Mouse (Mus musculus) limb, embryonic 14.5 days (tissue): ENCODE results near the gene Oas1g. TPM values are rescaled to one million over a fixed set of nuclear protein-coding genes. Genes with fewer than 3 reads are reported as not detected.
"Not testable (repeated sequence)": the region's sequence is repeated elsewhere in the genome, so short reads cannot be mapped to it uniquely, and the experiment has no call there.

ENCODE experiments used
- ATAC-seq: fragments of 200-750 bp; cut with Nextera tagmentation; 2 replicates; pipeline ENCODE4 v1.8.0; 2017; ENCODE audit warnings: low read depth, moderate number of reproducible peaks, moderate TSS enrichment; ENCODE audit not compliant: low FRiP score
- DNase-seq: peaks from one replicate; pipeline ENCODE4 v3.0.0-alpha.2; 2015; ENCODE audit warnings: low spot score
- H3K27ac ChIP-seq: fragments of 300-500 bp; sonication (generic); replicated peaks from 2 replicates; pipeline ENCODE4 v1.5.1; 2014; ENCODE audit warnings: low read depth, mild to moderate bottlenecking, low read length, moderate library complexity, mixed read lengths
- H3K27me3 ChIP-seq: fragments of 300-500 bp; sonication (generic); 2 replicates; pipeline ENCODE4 v1.6.1; 2014; ENCODE audit warnings: low read length, mixed read lengths; ENCODE audit not compliant: control insufficient read depth, insufficient read depth
- H3K36me3 ChIP-seq: fragments of 300-500 bp; sonication (generic); 2 replicates; pipeline ENCODE4 v1.6.1; 2014; ENCODE audit warnings: mild to moderate bottlenecking, low read length, moderate library complexity, mixed read lengths; ENCODE audit not compliant: control insufficient read depth, insufficient read depth
- H3K4me1 ChIP-seq: fragments of 300-500 bp; sonication (generic); 2 replicates; pipeline ENCODE4 v1.6.1; 2014; ENCODE audit warnings: antibody characterized with exemption, low read length, mixed read lengths; ENCODE audit not compliant: control insufficient read depth, insufficient read depth
- H3K4me2 ChIP-seq: fragments of 300-500 bp; sonication (generic); replicated peaks from 2 replicates; pipeline ENCODE4 v1.6.1; 2014; ENCODE audit warnings: low read depth, mild to moderate bottlenecking, low read length, moderate library complexity; ENCODE audit not compliant: severe bottlenecking
- H3K4me3 ChIP-seq: fragments of 300-500 bp; sonication (generic); replicated peaks from 2 replicates; pipeline ENCODE4 v1.5.1; 2014; ENCODE audit warnings: low read length
- H3K9ac ChIP-seq: fragments of 300-500 bp; sonication (generic); 2 replicates; pipeline ENCODE4 v1.6.1; 2014; ENCODE audit warnings: mild to moderate bottlenecking, low read depth, low read length, moderate library complexity; ENCODE audit not compliant: severe bottlenecking
- H3K9me3 ChIP-seq: fragments of 300-500 bp; sonication (generic); 2 replicates; pipeline ENCODE4 v1.6.1; 2016; ENCODE audit warnings: low read length; ENCODE audit not compliant: control insufficient read depth
- POLR2A ChIP-seq: fragments of 200-500 bp; IDR thresholded peaks from 2 replicates; pipeline ENCODE4 v1.8.0; 2012; ENCODE audit warnings: inconsistent platforms, mild to moderate bottlenecking, moderate library complexity, borderline replicate concordance; ENCODE audit not compliant: insufficient read depth, insufficient read length; ENCODE audit errors: extremely low read depth
- WGBS: fragments of 180-500 bp; shearing (Covaris S2); extraction: QIAGEN DNeasy Blood & Tissue Kit; methylation state at CpG from one replicate; pipeline ENCODE4 v1.1.7; 2014; 5-methylcytosine and 5-hydroxymethylcytosine counted together
- polyA plus RNA-seq, 2 experiments: library from polyadenylated mRNA; depleted of rRNA in 1 of 2; stranded (reverse) in 1 of 2; unstranded in 1 of 2; fragments of >200 nt; fragmentation: Nextera tagmentation in 1 of 2; extraction: Ambion mirVana in 1 of 2; gene quantifications; 2 replicates each; pipeline versions ENCODE4 v1.2.1 to v1.2.3; 2012 to 2014

Gene Oas1g
- polyA plus RNA-seq, 2 experiments: 0.72 TPM; not detected in 1

DNA sequence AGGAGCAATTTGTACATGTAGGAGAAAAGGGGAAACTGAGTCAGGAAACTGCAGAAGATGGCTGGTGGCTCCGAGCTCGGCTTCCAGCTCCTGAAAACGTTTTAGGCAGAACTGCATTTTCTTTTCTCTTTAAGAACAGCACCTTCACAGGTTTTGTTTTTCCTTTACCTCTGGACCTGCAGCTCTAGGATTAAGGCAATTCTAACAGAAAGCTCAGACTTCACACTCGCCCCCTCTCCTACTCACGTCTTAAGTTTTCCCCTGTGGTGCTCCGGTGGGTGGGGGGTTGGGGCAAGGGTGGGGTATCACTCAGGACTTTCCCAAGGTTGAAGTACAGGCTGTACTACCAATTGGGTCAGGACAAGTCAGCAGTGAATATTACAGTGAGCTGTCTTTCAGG is 418 bp upstream of the Oas1g start:
- ATAC-seq: no peak
- no peak for DNase-seq
- whole genome bisulfite sequencing: 49% methylated on average over 6 of the region's 6 CpGs

GRCm38 (mm10) chr5:120881681-120882080 is 5.7 kb downstream of the Oas1g start:
- H3K4me1 ChIP-seq, H3K4me2 ChIP-seq, ATAC-seq, H3K27me3 ChIP-seq, H3K4me3 ChIP-seq, H3K9ac ChIP-seq, H3K27ac ChIP-seq, H3K9me3 ChIP-seq, H3K36me3 ChIP-seq, DNase-seq: not testable (repeated sequence)
- 93% methylated on average over 6 of the region's 6 CpGs for WGBS

More for the DNA sequence above, 418 bp upstream of the Oas1g start:
- no peak for TF ChIP-seq POLR2A
- H3K36me3 ChIP-seq: no peaks in the 10 kb centered on the region
- no peak overlapping the region for H3K4me2 ChIP-seq
- H3K9ac ChIP-seq: no peak overlapping the region
- H3K4me1 ChIP-seq: no peaks in the 10 kb centered on the region
- H3K9me3 ChIP-seq: no peaks in the 10 kb centered on the region
- no peaks in the 10 kb centered on the region for H3K27me3 ChIP-seq
- no peak overlapping the region for H3K27ac ChIP-seq
- H3K4me3 ChIP-seq: no peak overlapping the region

GRCm38 (mm10) chr5:120878803-120879202 is 8.6 kb downstream of the Oas1g start:
- not testable (repeated sequence) for ATAC-seq, H3K4me3 ChIP-seq, H3K36me3 ChIP-seq, H3K9me3 ChIP-seq, H3K27ac ChIP-seq, H3K9ac ChIP-seq, H3K27me3 ChIP-seq, H3K4me1 ChIP-seq, DNase-seq, H3K4me2 ChIP-seq
- WGBS: 64% methylated on average over 2 of the region's 2 CpGs

DNA sequence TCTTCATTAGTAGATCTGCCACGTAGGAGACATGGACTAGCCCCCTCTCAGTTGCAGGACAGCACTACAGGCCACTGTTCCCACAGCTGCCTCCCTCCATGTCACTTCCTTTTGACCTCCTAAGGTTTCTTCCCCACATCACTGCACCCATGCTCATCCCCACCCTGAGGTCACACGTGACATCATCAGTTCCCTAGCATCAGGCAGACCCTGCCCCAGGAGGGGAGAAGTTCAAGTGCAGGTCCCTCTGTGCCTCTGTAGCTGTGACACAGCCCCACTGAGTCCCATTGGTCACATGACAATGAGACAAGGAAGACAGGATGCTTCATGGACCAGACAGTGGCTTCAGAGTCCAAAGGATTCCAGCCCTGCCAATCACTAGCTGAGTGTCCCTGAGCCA is 10.0 kb downstream of the Oas1g start:
- not testable (repeated sequence) for H3K4me1 ChIP-seq, H3K9me3 ChIP-seq, H3K27me3 ChIP-seq, H3K36me3 ChIP-seq, H3K4me3 ChIP-seq, H3K9ac ChIP-seq, DNase-seq, H3K27ac ChIP-seq, H3K4me2 ChIP-seq, ATAC-seq
- 70% methylated on average over 2 of the region's 2 CpGs for WGBS

GRCm38 (mm10) chr5:120876839-120877238 is 10.6 kb downstream of the Oas1g start:
- DNase-seq: not testable (repeated sequence)

GRCm38 (mm10) chr5:120871469-120871868 is 15.9 kb downstream of the Oas1g start:
- no peak for TF ChIP-seq POLR2A
- H3K27ac ChIP-seq: no peak overlapping the region
- WGBS: 29% methylated on average over 2 of the region's 2 CpGs
- no peaks in the 10 kb centered on the region for H3K4me1 ChIP-seq
- no peak for DNase-seq
- no peak overlapping the region for H3K4me2 ChIP-seq
- H3K4me3 ChIP-seq: no peak overlapping the region
- H3K9ac ChIP-seq: no peak overlapping the region
- no peaks in the 10 kb centered on the region for H3K36me3 ChIP-seq
- H3K27me3 ChIP-seq: no peaks in the 10 kb centered on the region
- H3K9me3 ChIP-seq: no peaks in the 10 kb centered on the region
- ATAC-seq: no peak

More at GRCm38 (mm10) chr5:120876839-120877238, 10.6 kb downstream of the Oas1g start:
- not testable (repeated sequence) for H3K4me2 ChIP-seq, ATAC-seq, H3K27me3 ChIP-seq, H3K9ac ChIP-seq, H3K4me1 ChIP-seq, H3K4me3 ChIP-seq, H3K9me3 ChIP-seq, H3K36me3 ChIP-seq, H3K27ac ChIP-seq
- WGBS: 61% methylated on average over 2 of the region's 3 CpGs
